Mouse (Mus musculus): ENCODE results near the gene Inip. TPM values are rescaled to one million over a fixed set of nuclear protein-coding genes. Genes with fewer than 3 reads are reported as not detected.

Gene Inip
- polyA plus RNA-seq (2015; fragmentation: Nextera tagmentation; extraction: Ambion mirVana), result 8.7 and 10.1 TPM in 2 replicates

GRCm38 (mm10) chr4:59801489-59801888, at the start of gene Inip:
TSS of gene Inip (minus strand) at chr4:59801589.

GRCm38 (mm10) chr4:59805181-59805967, 4.0 kb upstream of the Inip start, which contains the start of gene Snx30:
TSS of gene Snx30 (plus strand) at chr4:59805840.

Other genes starting within 250 kb of the Inip start
- 64.8 and 67.3 TPM in 2 replicates for gene Hsdl2, start 220.0 kb downstream of the Inip start, polyA plus RNA-seq (2015; fragmentation: Nextera tagmentation; extraction: Ambion mirVana)
- 4.5 and 4.9 TPM in 2 replicates for gene E130308A19Rik, start 175.4 kb downstream of the Inip start, polyA plus RNA-seq (2015; fragmentation: Nextera tagmentation; extraction: Ambion mirVana)
- gene Snx30, start 4.3 kb upstream of the Inip start, polyA plus RNA-seq (2015; fragmentation: Nextera tagmentation; extraction: Ambion mirVana), result 6.3 and 7.4 TPM in 2 replicates
- gene Slc46a2, start 113.5 kb upstream of the Inip start, polyA plus RNA-seq (2015; fragmentation: Nextera tagmentation; extraction: Ambion mirVana), result 1.5 TPM in 1 of 2 replicates, not detected in the other
- not detected in 2 replicates for gene Mup4, start 159.1 kb upstream of the Inip start, polyA plus RNA-seq (2015; fragmentation: Nextera tagmentation; extraction: Ambion mirVana)
- gene Mup6, start 162.7 kb upstream of the Inip start, polyA plus RNA-seq (2015; fragmentation: Nextera tagmentation; extraction: Ambion mirVana), result not detected in 2 replicates